Mouse (Mus musculus) lung, postnatal 0 days (tissue): ENCODE data around the gene Tmem53. TPM values are rescaled to one million over a fixed set of nuclear protein-coding genes. Genes with fewer than 3 reads are reported as not detected.

ENCODE experiments used
- ATAC-seq: fragments of 200-750 bp; cut with Nextera tagmentation; 2 replicates; pipeline ENCODE4 v1.8.0; 2017; ENCODE audit warnings: moderate library complexity
- DNase-seq: peaks from one replicate; pipeline ENCODE4 v3.0.0-alpha.2; 2016; ENCODE audit warnings: low spot score
- H3K27ac ChIP-seq: fragments of 300-500 bp; sonication (generic); 2 replicates; pipeline ENCODE4 v1.5.1; 2014; ENCODE audit warnings: antibody characterized with exemption, mild to moderate bottlenecking, low read length, mixed read lengths
- H3K27me3 ChIP-seq: fragments of 300-500 bp; sonication (generic); replicated peaks from 2 replicates; pipeline ENCODE4 v1.6.1; 2014; ENCODE audit warnings: low read length, mixed read lengths; ENCODE audit not compliant: insufficient read depth
- H3K36me3 ChIP-seq: fragments of 300-500 bp; sonication (generic); 2 replicates; pipeline ENCODE4 v1.6.1; 2014; ENCODE audit warnings: low read length, mixed read lengths; ENCODE audit not compliant: insufficient read depth
- H3K4me1 ChIP-seq: fragments of 300-500 bp; sonication (generic); 2 replicates; pipeline ENCODE4 v1.6.1; 2014; ENCODE audit warnings: antibody characterized with exemption, low read depth, low read length, mixed read lengths; ENCODE audit not compliant: insufficient read depth
- H3K4me2 ChIP-seq: fragments of 300-500 bp; sonication (generic); replicated peaks from 2 replicates; pipeline ENCODE4 v1.6.1; 2014; ENCODE audit warnings: low read depth, mild to moderate bottlenecking, low read length, moderate library complexity, mixed read lengths
- H3K4me3 ChIP-seq: fragments of 300-500 bp; sonication (generic); 2 replicates; pipeline ENCODE4 v1.5.1; 2014; ENCODE audit warnings: low read depth, low read length
- H3K9ac ChIP-seq: fragments of 300-500 bp; sonication (generic); replicated peaks from 2 replicates; pipeline ENCODE4 v1.6.1; 2014; ENCODE audit warnings: low read depth, mild to moderate bottlenecking
- H3K9me3 ChIP-seq: fragments of 300-500 bp; sonication (generic); 2 replicates; pipeline ENCODE4 v1.6.1; 2016; ENCODE audit warnings: low read length, mixed read lengths
- CTCF ChIP-seq: IDR thresholded peaks from 2 replicates; pipeline ENCODE4 v1.5.1; 2016; ENCODE audit warnings: antibody characterized with exemption, mild to moderate bottlenecking
- EP300 ChIP-seq: IDR thresholded peaks from 2 replicates; pipeline ENCODE4 v1.6.1; 2016; ENCODE audit warnings: antibody characterized with exemption, mild to moderate bottlenecking, control low read depth
- WGBS: fragments of 180-500 bp; shearing (Covaris S2); extraction: QIAGEN DNeasy Blood & Tissue Kit; methylation state at CpG from one replicate; pipeline ENCODE4 v1.1.7; 2014; 5-methylcytosine and 5-hydroxymethylcytosine counted together
- polyA plus RNA-seq: library from polyadenylated mRNA; unstranded; fragments of >200 nt; fragmentation: Nextera tagmentation; extraction: Ambion mirVana; gene quantifications from 2 replicates; pipeline ENCODE4 v1.2.1, GENCODE M21; 2015

The Tmem53 gene
- polyA plus RNA-seq, 1 experiment from 2014 or later = 27.6 TPM

- ATAC-seq (no peak), DNase-seq (no peak)
- Histone ChIP-seq H3K4me2 (peak overlapping the region; percentile 89), H3K4me1 (0 out of 2 replicates have a peak, but pooled peaks cover 7% of the 10 kb centered on the region), H3K9ac (no peak overlapping the region), H3K9me3 (no peaks in the 10 kb centered on the region), H3K4me3 (peak overlapping the region; percentile 41), H3K27ac (no peak overlapping the region), H3K27me3 (peaks cover 20% of the 10 kb centered on the region; the same call in 1 of the 2 replicates), H3K36me3 (no peaks in the 10 kb centered on the region)
- WGBS = 8% methylated on average over 43 of the region's 54 CpGs
- TF ChIP-seq CTCF (no peak), EP300 (no peak)
Measured at GRCm38 (mm10) chr4:117304239-117305025, 52.7 kb downstream of the Tmem53 start.

DNA sequence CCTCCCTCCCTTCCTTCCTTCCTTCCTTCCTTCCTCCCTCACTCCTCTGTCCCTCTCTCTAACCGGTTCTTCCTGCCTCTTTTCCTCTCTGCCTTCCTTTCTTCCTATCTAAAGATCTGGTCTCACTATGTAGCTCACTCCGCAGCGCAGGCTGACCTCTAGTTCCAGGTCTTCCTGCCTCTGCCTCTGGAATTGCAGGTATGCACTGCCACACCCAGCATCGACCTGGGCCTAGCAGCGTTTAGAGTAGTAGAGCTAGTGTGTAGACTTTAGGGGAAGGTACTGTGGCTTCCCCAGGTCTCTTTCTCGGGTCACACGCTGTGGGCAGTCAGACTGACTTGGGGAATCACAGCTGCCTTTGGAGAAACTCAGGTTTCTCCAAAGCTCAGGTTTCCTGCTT lies 53.7 kb downstream of the Tmem53 start:
- no peak overlapping the region for H3K4me3 ChIP-seq
- 0 out of 2 replicates have a peak, but pooled peaks cover 7% of the 10 kb centered on the region for H3K4me1 ChIP-seq
- no peak overlapping the region for H3K9ac ChIP-seq
- DNase-seq = no peak
- TF ChIP-seq CTCF = no peak
- TF ChIP-seq EP300 = no peak
- 41% methylated on average over 6 of the region's 7 CpGs for WGBS
- no peak overlapping the region for H3K4me2 ChIP-seq
- H3K9me3 ChIP-seq = no peaks in the 10 kb centered on the region
- H3K27ac ChIP-seq = no peak overlapping the region
- H3K36me3 ChIP-seq = no peaks in the 10 kb centered on the region
- peaks cover 20% of the 10 kb centered on the region; the same call in 1 of the 2 replicates for H3K27me3 ChIP-seq
- no peak for ATAC-seq

DNA sequence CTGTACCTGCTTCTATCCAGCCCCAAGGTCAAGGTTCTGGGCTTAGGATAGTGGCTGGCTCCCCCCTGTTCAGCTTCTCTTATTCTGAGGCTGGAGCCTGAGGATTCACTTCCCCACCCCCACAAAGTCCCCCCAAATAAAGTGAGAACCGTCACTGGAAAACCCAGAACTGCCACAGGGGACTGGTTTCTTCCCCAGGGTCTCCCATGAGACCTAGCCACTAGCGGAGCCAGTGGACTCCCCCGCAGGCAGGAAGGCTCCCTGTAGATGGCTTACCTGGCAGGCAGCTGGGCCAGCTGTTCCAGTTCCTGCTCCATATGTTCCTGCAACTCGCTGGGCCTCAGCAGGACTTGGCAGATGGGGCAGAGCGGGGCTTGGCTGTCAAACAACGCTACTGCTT lies 55.5 kb downstream of the Tmem53 start:
- H3K27ac ChIP-seq = no peak overlapping the region
- TF ChIP-seq CTCF (no peak), EP300 (no peak)
- H3K27me3 ChIP-seq = peaks cover 20% of the 10 kb centered on the region; the same call in 1 of the 2 replicates
- H3K4me2 ChIP-seq = no peak overlapping the region
- no peak for ATAC-seq
- 0 out of 2 replicates have a peak, but pooled peaks cover 7% of the 10 kb centered on the region for H3K4me1 ChIP-seq
- H3K36me3 ChIP-seq = no peaks in the 10 kb centered on the region
- H3K4me3 ChIP-seq = no peak overlapping the region
- H3K9me3 ChIP-seq = no peaks in the 10 kb centered on the region
- 73% methylated on average over 6 of the region's 6 CpGs for WGBS
- no peak for DNase-seq
- H3K9ac ChIP-seq = no peak overlapping the region

DNA sequence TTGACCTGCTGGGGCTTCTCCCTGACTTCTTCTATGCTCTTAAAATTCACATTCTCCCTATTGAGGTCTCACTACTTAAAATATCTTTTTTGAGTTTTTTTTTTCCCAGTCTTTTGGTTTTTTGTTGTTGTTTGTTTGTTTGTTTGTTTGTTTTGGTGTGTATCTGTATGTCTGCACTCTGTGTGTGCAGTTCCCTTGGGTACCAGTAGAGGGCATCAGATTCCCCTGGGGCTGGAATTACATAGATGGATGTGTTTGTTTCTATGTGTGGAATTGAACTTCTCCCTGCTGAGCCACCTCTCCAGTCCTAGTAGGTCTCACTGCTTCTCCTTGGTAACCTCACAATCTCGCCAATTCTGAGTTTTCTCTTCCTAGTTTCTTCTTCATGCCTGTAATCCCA lies 57.7 kb downstream of the Tmem53 start:
- H3K36me3 ChIP-seq = no peaks in the 10 kb centered on the region
- H3K4me1 ChIP-seq = 0 out of 2 replicates have a peak, but pooled peaks cover 4% of the 10 kb centered on the region
- TF ChIP-seq CTCF = no peak
- no peak for TF ChIP-seq EP300
- no peaks in the 10 kb centered on the region for H3K9me3 ChIP-seq
- DNase-seq = no peak
- WGBS = 91% methylated on average over 1 of the region's 1 CpGs
- H3K27ac ChIP-seq = no peak overlapping the region
- no peak for ATAC-seq
- H3K27me3 ChIP-seq = 0 out of 2 replicates have a peak, but pooled peaks cover 3% of the 10 kb centered on the region
- no peak overlapping the region for H3K9ac ChIP-seq
- H3K4me3 ChIP-seq = no peak overlapping the region
- no peak overlapping the region for H3K4me2 ChIP-seq

DNA sequence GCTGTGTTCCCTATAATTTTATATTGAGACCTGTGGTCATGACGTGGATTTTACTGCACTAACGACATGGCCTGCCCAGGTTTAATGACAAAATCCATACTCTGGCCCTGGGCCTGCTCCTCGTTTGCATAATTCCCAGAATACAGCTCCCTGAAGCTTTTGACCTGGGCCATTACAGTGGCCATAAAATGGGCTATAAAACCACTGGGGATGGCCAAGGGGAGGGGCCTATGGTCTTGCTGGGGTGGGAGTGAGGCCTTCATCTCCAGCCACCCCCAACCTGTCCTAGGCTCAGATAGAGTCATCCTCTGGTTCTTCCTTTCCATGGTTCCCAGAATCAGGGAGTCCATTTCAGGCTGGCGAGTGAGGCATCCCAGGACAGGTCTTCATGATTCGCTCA lies 60.1 kb downstream of the Tmem53 start:
- no peaks in the 10 kb centered on the region for H3K36me3 ChIP-seq
- no peak overlapping the region for H3K4me3 ChIP-seq
- ATAC-seq = no peak
- 68% methylated on average over 5 of the region's 5 CpGs for WGBS
- no peak overlapping the region for H3K4me2 ChIP-seq
- 0 out of 2 replicates have a peak, but pooled peaks cover 6% of the 10 kb centered on the region for H3K27me3 ChIP-seq
- no peaks in the 10 kb centered on the region for H3K9me3 ChIP-seq
- DNase-seq = no peak
- no peak overlapping the region for H3K27ac ChIP-seq
- no peak for TF ChIP-seq CTCF
- TF ChIP-seq EP300 = no peak
- H3K4me1 ChIP-seq = no peaks in the 10 kb centered on the region
- no peak overlapping the region for H3K9ac ChIP-seq

GRCm38 (mm10) chr4:117312416-117313084 lies 60.8 kb downstream of the Tmem53 start:
- no peak for DNase-seq
- WGBS = 11% methylated on average over 26 of the region's 26 CpGs
- Histone ChIP-seq H3K27me3 (0 out of 2 replicates have a peak, but pooled peaks cover 13% of the 10 kb centered on the region), H3K4me2 (no peak overlapping the region), H3K36me3 (no peaks in the 10 kb centered on the region), H3K4me1 (no peaks in the 10 kb centered on the region), H3K9ac (no peak overlapping the region), H3K9me3 (no peaks in the 10 kb centered on the region), H3K27ac (no peak overlapping the region), H3K4me3 (no peak overlapping the region)
- TF ChIP-seq EP300 = no peak
- no peak for TF ChIP-seq CTCF
- ATAC-seq = no peak
